Mouse (Mus musculus) bone marrow, adult 2 months (tissue): ENCODE measurements around the gene Cubn. TPM values are rescaled to one million over a fixed set of nuclear protein-coding genes. Genes with fewer than 3 reads are reported as not detected.

Experiments
- H3K27ac ChIP-seq: fragments of 200-500 bp; 2 replicates; pipeline ENCODE4 v1.5.1; 2012; ENCODE audit warnings: low read depth, mild to moderate bottlenecking, control low read depth, inconsistent platforms, low read length; ENCODE audit not compliant: control insufficient read depth, poor library complexity, insufficient read depth
- H3K4me1 ChIP-seq: fragments of 200-500 bp; 2 replicates; pipeline ENCODE4 v1.6.1; 2011; ENCODE audit warnings: low read length; ENCODE audit not compliant: control insufficient read depth, insufficient read depth
- H3K4me3 ChIP-seq: fragments of 200-500 bp; replicated peaks from 2 replicates; pipeline ENCODE3; 2011; ENCODE audit warnings: mild to moderate bottlenecking, low read depth, low read length, control low read depth; ENCODE audit not compliant: control insufficient read depth
- CTCF ChIP-seq: fragments of 200-500 bp; IDR thresholded peaks from 2 replicates; pipeline ENCODE4 v1.5.1; 2011; ENCODE audit warnings: low read length, control low read depth; ENCODE audit not compliant: control insufficient read depth, insufficient read depth
- POLR2A ChIP-seq: fragments of 200-500 bp; IDR thresholded peaks from 2 replicates; pipeline ENCODE4 v1.6.1; 2011; ENCODE audit warnings: low read depth, mild to moderate bottlenecking, control low read depth, low read length, borderline replicate concordance; ENCODE audit not compliant: control insufficient read depth
- WGBS: fragments of 180-500 bp; shearing (Covaris S2); methylation state at CpG from one replicate; pipeline ENCODE4 v1.1.7; 2018; 5-methylcytosine and 5-hydroxymethylcytosine counted together
- polyA plus RNA-seq: library from polyadenylated mRNA; stranded (reverse); fragments of >200 nt; gene quantifications from 2 replicates; pipeline ENCODE4 v1.2.4, GENCODE M21; 2011; ENCODE audit warnings: low replicate concordance; ENCODE audit not compliant: missing spikeins, insufficient read depth, insufficient read length

The Cubn gene
- polyA plus RNA-seq, 1 experiment = 0.30 TPM

GRCm38 (mm10) chr2:13371797-13372170 is 119.8 kb downstream of the Cubn start:
- WGBS = 32% methylated on average over 4 of the region's 4 CpGs
- no peak overlapping the region for H3K27ac ChIP-seq
- no peaks in the 10 kb centered on the region for H3K4me1 ChIP-seq
- H3K4me3 ChIP-seq = no peak overlapping the region
- TF ChIP-seq POLR2A (no peak), CTCF (no peak)

GRCm38 (mm10) chr2:13371072-13371796 is 120.4 kb downstream of the Cubn start:
- Histone ChIP-seq H3K4me1 (no peaks in the 10 kb centered on the region), H3K27ac (no peak overlapping the region), H3K4me3 (no peak overlapping the region)
- TF ChIP-seq POLR2A (no peak), CTCF (no peak)
- WGBS = 82% methylated on average over 10 of the region's 10 CpGs

GRCm38 (mm10) chr2:13370556-13370955 is 121.1 kb downstream of the Cubn start:
- Histone ChIP-seq H3K4me1 (no peaks in the 10 kb centered on the region), H3K4me3 (no peak overlapping the region), H3K27ac (no peak overlapping the region)
- WGBS = 85% methylated on average over 2 of the region's 2 CpGs
- TF ChIP-seq POLR2A (no peak), CTCF (no peak)

- no peaks in the 10 kb centered on the region for H3K4me1 ChIP-seq
- 77% methylated on average over 3 of the region's 3 CpGs for WGBS
- H3K27ac ChIP-seq = no peak overlapping the region
- TF ChIP-seq POLR2A (no peak), CTCF (no peak)
- no peak overlapping the region for H3K4me3 ChIP-seq
These were observed 123.1 kb downstream of the Cubn start for GRCm38 (mm10) chr2:13368517-13368916.

- Histone ChIP-seq H3K4me3 (no peak overlapping the region), H3K27ac (no peak overlapping the region), H3K4me1 (no peaks in the 10 kb centered on the region)
- WGBS = 82% methylated on average over 7 of the region's 7 CpGs
- no peak for TF ChIP-seq POLR2A
- no peak for TF ChIP-seq CTCF
These were observed 133.6 kb downstream of the Cubn start for GRCm38 (mm10) chr2:13357885-13358552.

- WGBS = 59% methylated on average over 3 of the region's 3 CpGs
- TF ChIP-seq CTCF (no peak), POLR2A (no peak)
- H3K4me1 ChIP-seq = no peaks in the 10 kb centered on the region
These were observed 138.8 kb downstream of the Cubn start for GRCm38 (mm10) chr2:13352775-13353174.

GRCm38 (mm10) chr2:13352112-13352728 is 139.4 kb downstream of the Cubn start:
- TF ChIP-seq CTCF (no peak), POLR2A (no peak)
- 81% methylated on average over 1 of the region's 1 CpGs for WGBS
- Histone ChIP-seq H3K27ac (no peak overlapping the region), H3K4me1 (no peaks in the 10 kb centered on the region), H3K4me3 (no peak overlapping the region)

More at GRCm38 (mm10) chr2:13352775-13353174, 138.8 kb downstream of the Cubn start:
- no peak overlapping the region for H3K27ac ChIP-seq
- H3K4me3 ChIP-seq = no peak overlapping the region

- H3K27ac ChIP-seq = no peak overlapping the region
- no peak overlapping the region for H3K4me3 ChIP-seq
- TF ChIP-seq CTCF (no peak), POLR2A (no peak)
- WGBS = 73% methylated on average over 7 of the region's 7 CpGs
- H3K4me1 ChIP-seq = no peaks in the 10 kb centered on the region
These were observed 149.2 kb downstream of the Cubn start for GRCm38 (mm10) chr2:13342325-13342926.
